Mouse (Mus musculus): ENCODE data around the gene Gm49721. TPM values are rescaled to one million over a fixed set of nuclear protein-coding genes. Genes with fewer than 3 reads are reported as not detected.
"Not testable (repeated sequence)": the region's sequence is repeated elsewhere in the genome, so short reads cannot be mapped to it uniquely, and the experiment has no call there.

Gene Gm49721
- under 1 TPM in 3 of 4 experiments, not detected in 1; 0.27 to 0.68 (median 0.48) TPM for total RNA-seq (2022)

GRCm38 (mm10) chr17:6978287-6979248 lies at the start of gene Gm49721:
Gm49721 (plus strand) TSS chr17:6978904.
- DNase-seq (ENCODE audit: low spot score in 2 of 2) = peak; percentile 63 to 73

- DNase-seq (ENCODE audit: low spot score in 2 of 2) = not testable (repeated sequence)
These were observed 47.1 kb upstream of the Gm49721 start for GRCm38 (mm10) chr17:6931625-6932024.

DNA sequence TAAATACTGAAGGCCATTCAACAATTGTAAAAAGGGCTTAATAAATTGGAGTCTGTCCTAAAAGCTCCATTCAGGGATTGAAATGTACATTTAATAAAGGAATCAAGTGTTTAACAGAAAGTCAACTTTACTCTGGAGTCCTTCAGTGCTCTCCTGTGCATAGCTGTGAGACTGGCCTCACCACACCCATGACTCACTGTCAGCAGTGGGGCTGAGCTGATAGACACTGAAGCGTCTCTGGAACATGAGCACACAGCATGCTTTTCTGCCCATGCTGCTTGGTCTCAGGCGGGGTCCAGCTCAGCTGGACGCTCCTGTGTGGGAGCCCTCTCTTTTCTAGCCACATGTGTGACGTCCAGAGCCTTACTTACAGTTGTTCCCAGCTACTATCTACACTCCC lies 36.1 kb upstream of the Gm49721 start:
- not testable (repeated sequence) for DNase-seq (ENCODE audit: low spot score in 2 of 2)

- not testable (repeated sequence) for DNase-seq (ENCODE audit: low spot score in 2 of 2)
These were observed 31.1 kb upstream of the Gm49721 start for GRCm38 (mm10) chr17:6947637-6947983.

DNA sequence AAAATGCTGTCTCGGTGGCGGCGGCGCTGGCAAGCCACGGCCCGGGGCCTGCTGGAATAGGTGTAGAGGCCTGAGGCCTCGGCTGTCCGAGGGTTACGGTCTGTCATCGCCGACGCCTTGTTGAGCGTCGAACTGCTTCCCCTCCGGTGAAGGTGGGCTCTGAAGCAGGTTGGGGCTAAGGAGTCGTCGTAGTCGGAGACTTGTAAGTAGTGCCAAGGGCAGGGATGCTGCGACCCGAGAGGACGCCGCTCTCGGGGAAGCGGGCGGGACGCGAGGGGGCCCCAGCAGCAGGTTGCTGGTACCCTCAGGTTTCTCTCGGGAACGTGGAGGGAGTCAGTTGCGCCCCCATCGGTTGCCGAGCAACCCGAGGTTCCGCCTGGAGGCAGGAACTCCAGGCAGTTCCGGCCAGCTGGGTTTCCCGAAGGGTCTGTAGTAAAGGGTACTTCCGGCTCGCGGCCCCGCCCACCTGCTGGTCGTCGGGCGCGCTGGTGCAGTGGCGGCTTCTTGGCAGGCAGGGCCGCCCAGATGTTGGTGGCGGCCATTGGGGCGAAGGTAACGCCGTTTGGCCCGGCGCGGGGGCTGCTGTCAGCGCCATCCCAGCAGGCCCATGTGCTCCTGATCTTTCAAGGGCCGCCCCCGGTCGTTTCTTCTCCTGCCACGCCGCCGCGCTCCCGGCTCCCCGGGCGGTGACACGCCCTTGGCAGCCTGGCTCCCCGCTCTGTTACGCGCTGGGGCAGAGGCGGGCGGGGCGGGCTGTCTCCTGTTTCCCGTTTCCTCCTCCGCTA lies 30.5 kb upstream of the Gm49721 start, which contains the start of gene Rsph3b:
Rsph3b (minus strand) TSS at position 699 of the 785 bp plus-strand sequence.
- DNase-seq (ENCODE audit: low spot score in 2 of 2) = peak; percentile 58 to 74

DNA sequence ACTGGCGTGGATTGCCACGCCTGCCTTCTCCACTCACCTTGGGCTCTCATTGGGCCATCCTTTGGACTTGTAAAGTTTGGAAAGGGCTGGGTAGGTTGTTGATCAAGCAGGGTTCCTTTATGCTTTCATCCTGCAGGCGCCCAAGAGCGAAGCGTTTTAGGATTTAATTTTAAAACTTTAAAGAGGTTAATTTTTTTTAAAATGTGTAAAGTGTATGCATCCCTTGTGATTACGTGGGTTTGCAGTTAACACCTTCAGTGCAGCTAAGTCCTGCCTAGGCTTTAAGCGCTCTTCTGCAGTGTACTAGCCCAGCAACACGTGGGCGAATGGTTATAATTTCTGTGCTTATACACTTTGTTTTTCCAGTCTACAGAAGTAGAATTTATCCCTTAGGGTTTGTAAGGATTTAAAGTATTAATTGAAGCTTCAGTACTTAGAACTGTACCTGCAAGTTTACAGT lies 29.9 kb upstream of the Gm49721 start:
- not testable (repeated sequence) for DNase-seq (ENCODE audit: low spot score in 2 of 2)

DNA sequence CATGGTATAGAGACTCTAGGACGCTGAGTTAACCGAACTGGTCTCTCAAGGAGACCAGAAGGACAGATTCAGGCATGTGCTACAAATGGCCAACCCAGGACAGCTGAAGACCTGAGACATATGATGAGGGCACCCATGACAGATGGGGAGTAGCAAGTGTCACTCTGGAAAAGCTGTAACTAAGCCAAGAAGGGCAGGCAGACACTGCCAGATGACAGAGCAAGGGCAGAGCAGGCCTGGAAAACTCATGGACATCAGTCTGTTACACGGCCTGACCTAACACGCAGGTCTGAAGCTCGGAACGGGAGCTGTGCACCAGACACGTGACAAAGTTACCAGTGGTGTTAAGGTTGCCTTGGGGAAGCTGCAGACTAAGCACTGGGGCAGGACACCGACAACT lies 19.8 kb upstream of the Gm49721 start:
- DNase-seq (ENCODE audit: low spot score in 2 of 2) = peak in 1 of 2 experiments; percentile 33

DNA sequence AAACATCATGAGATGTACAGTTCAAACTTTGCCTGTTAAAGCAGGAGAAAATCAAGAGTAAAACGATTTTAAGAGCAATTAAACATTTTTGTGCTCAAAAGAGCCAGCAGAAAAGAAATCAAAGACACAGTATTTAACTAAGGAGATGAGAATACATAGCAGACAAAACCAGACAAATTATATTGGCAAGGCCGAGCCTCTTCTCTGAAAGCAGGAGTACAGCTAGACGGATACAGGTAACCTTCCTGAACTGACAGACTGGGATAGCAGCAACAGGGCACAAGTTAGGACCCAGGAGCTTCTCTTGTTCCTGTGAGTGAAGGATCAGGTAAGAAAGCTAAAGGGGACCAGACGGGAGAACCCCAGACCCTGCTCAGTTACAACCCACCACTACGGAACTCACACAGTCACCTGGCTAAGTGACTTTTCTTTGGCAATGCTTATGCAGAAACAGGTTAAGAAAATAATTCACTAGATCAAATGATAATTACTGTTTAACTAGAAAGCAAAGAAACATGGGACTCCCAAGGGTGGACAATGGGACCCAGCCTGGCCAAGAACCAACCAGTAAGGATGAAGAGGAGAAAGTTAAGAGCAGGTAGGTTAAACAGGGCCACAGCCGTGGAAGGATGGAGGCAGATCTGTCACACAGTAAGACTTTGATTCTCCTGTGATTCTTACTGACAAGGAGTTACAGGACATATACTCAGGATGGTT lies 19.0 kb upstream of the Gm49721 start:
- DNase-seq (ENCODE audit: low spot score in 2 of 2) = not testable (repeated sequence)

DNA sequence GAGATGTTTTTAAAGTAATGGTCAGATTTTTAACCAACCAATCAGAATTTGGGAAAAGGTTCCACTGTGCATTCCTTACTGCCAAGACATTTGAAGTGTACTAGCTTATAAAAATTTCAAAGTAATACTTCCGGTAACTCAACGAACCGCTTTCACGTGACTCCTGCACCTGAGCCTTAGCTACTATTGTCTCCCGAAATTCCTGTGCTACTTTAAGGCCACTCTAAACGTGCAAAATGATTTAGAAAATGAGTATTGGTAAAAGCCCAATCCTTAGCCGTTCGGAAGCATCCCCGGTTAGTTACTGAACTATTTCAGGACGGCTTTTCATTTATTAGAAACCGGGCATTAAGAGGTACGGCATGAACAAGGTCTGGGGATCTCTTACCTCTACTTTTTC lies 18.4 kb upstream of the Gm49721 start:
- DNase-seq (ENCODE audit: low spot score in 2 of 2) = not testable (repeated sequence)

DNA sequence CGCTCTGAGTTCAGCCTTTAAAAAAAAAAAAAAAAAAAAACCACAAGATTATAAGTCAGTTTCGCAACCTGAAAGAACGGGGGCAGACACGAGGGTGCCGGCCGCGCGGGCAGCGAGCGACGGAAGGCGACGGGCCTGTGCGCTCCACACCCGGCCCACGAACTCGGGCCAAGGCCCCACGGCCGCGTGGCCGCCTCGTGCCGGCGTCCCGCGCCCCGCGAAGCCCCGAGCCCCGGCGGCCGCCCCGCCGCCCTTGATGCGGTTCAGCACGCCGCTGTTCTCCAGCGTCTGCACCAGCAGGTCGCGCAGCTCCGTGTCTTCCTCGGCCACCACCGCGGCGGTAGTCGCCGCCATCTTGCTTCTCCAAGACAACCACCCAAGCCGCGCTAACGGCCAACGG lies 17.9 kb upstream of the Gm49721 start, which contains the start of gene Tagap1:
Tagap1 (minus strand) TSS at position 381 of the 400 bp plus-strand sequence.
- peak; percentile 28 to 31 for DNase-seq (ENCODE audit: low spot score in 2 of 2)

GRCm38 (mm10) chr17:6961181-6962000 lies 17.3 kb upstream of the Gm49721 start:
- peak; percentile 22 to 27 for DNase-seq (ENCODE audit: low spot score in 2 of 2)

- DNase-seq (ENCODE audit: low spot score in 2 of 2) = not testable (repeated sequence)
These were observed 16.4 kb upstream of the Gm49721 start for GRCm38 (mm10) chr17:6962339-6962738.

DNA sequence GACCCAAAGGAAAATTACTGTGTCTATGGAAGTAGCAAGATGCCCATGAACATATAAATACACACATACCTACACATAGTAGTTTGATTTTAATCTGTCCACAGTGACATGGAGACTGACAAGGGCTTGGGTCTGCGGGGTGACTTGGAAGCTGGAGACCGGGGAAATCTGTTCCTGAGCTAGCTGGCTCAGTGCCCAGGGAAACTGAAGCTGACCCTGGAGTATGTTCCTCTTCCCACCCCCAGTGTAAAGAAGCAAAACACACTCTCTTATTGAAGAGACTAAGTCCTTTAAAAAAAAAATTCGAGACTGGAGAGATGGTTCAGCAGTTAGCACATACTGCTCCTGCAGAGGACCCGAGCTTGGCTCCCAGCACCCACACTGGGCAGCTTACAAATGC lies 15.8 kb upstream of the Gm49721 start:
- not testable (repeated sequence) for DNase-seq (ENCODE audit: low spot score in 2 of 2)

DNA sequence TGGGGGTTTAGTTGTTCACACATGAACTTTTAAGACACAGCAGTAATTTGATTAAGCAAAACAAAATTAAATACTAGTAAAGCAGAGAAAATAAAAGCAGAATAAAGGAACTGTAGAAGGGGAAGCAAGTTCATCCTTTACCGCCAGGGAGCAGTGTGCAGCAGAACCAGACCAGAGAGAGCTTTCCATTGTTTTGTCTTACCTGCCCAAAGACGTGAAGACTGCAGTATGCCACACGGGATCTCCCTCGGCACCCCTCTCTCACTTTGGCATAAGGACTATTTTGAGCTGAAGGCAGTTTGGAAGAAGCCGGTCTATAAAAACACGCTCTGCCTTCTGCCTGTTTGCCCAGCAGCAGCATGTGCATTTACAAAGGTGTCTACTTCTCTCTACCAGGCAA lies 13.3 kb upstream of the Gm49721 start:
- DNase-seq (ENCODE audit: low spot score in 2 of 2) = not testable (repeated sequence)

- DNase-seq (ENCODE audit: low spot score in 2 of 2) = not testable (repeated sequence)
These were observed 11.0 kb upstream of the Gm49721 start for GRCm38 (mm10) chr17:6967673-6968072.

- DNase-seq (ENCODE audit: low spot score in 2 of 2) = not testable (repeated sequence)
These were observed 8.4 kb upstream of the Gm49721 start, which contains the start of gene Rnaset2b for GRCm38 (mm10) chr17:6970334-6970733. Rnaset2b (plus strand) TSS chr17:6970634.

GRCm38 (mm10) chr17:6971238-6971637 lies 7.5 kb upstream of the Gm49721 start:
- DNase-seq (ENCODE audit: low spot score in 2 of 2) = not testable (repeated sequence)

GRCm38 (mm10) chr17:6972836-6973396 lies 5.8 kb upstream of the Gm49721 start:
- not testable (repeated sequence) for DNase-seq (ENCODE audit: low spot score in 2 of 2)

DNA sequence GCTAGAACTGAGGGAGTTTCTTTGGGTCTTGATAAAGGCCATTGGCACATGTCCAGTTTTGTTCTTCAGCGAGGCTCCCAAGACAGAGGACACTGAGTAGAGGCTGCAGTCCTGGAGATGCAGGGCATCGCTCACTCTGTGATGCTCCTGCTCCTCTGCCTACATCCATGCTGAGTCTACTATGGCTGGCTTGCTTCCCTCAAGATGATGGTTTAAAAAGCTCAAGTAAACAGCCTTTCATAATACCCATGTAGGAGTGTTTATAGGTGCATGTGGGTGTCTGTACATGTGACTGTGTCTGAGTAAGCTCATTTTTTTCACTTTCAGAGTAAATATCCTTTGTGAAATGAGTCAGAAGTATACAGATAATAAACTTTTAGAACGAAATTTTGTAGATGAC lies 3.7 kb upstream of the Gm49721 start:
- not testable (repeated sequence) for DNase-seq (ENCODE audit: low spot score in 2 of 2)

DNA sequence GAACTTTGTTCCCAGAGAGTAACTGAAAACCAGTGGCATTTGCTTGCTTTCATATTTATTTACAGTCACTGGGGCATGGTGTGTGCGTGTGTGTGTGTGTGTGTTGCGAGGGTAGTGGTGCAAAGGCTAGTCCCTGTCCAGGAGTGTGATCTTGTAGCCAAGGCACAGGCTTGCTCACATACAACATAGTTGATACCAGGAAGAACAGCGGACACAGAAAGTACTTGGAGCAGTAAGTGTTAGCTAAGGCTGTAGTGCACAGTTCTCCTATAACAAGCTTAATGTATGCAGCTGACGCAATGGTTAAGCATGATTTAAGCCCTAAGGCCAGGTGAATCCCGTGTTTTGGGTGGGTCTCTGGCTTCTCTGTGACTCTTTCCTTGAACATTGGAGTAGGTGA lies 676 bp downstream of the Gm49721 start:
- not testable (repeated sequence) for DNase-seq (ENCODE audit: low spot score in 2 of 2)

All from gastrocnemius, adult 8-10 months (tissue).